Mouse (Mus musculus): ENCODE results near the gene Ptprg. TPM values are rescaled to one million over a fixed set of nuclear protein-coding genes. Genes with fewer than 3 reads are reported as not detected.
"Not testable (repeated sequence)": the region's sequence is repeated elsewhere in the genome, so short reads cannot be mapped to it uniquely, and the experiment has no call there.

Ptprg gene
- polyA plus RNA-seq, 1 experiment from 2014 or later: 30.1 TPM

DNA sequence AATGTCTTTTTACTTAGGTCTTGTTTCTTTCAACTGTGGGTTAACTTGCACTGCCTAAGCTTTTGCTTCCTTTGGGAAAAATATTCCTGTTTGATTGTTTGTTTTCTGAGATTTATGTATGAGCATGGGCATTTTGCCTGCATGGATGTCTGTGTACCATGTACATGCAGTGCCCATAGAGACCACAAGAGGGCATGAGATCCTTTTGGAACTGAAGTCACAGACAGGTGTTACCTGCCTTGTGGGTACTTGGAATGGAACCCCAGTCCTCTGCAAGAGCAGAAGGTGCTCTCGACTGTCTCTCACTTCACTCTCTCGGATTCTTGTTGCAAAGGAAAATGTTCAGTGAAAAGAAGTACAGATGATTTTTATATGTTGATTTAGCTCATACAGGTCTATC is 655.2 kb downstream of the Ptprg start:
- H3K4me3 ChIP-seq: no peak overlapping the region
- H3K9ac ChIP-seq (replicated peaks): no peak overlapping the region
- H3K9me3 ChIP-seq: no peaks in the 10 kb centered on the region
- no peaks in the 10 kb centered on the region for H3K27me3 ChIP-seq
- ATAC-seq (replicated peaks): no peak
- no peaks in the 10 kb centered on the region for H3K36me3 ChIP-seq
- no peak overlapping the region for H3K27ac ChIP-seq (replicated peaks)
- no peaks in the 10 kb centered on the region for H3K4me1 ChIP-seq
- 85% methylated on average over 2 of the region's 2 CpGs for WGBS
- H3K4me2 ChIP-seq (replicated peaks): no peak overlapping the region

DNA sequence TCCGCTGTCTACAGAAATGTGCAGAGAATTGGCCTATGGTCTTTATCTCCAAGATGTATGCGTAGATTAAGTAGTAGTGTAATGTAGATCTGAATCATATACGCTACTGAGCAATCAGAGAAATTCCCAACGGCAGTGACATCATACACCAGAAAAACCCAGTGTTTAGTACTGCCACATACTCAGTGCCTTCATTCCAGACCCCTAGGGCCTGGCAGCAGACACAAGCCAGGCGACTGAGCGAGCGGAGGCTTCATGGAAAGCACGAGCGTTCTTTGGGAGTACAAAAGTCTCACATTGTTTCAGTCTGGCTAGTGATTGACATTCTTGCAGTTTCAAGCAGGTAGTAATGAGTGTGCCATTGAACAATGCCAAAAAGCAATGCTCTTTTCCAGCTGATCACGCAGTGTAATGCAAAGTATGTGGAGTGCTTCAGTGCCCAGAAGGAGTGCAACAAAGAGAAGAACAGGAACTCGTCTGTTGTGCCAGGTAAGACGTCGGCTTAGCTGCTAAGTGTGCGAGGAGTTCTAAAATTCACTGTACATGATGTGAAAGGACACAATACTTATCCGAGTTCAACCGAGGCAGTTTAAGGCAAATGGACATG is 665.3 kb downstream of the Ptprg start:
- Histone ChIP-seq H3K4me3 (no peak overlapping the region), H3K9ac (replicated peaks) (no peak overlapping the region), H3K4me2 (replicated peaks) (no peak overlapping the region), H3K27ac (replicated peaks) (peak overlapping the region; percentile 57), H3K36me3 (no peaks in the 10 kb centered on the region), H3K27me3 (no peaks in the 10 kb centered on the region), H3K9me3 (no peaks in the 10 kb centered on the region), H3K4me1 (peaks cover 31% of the 10 kb centered on the region)
- WGBS: 44% methylated on average over 16 of the region's 16 CpGs
- ATAC-seq (replicated peaks): peak; percentile 39

DNA sequence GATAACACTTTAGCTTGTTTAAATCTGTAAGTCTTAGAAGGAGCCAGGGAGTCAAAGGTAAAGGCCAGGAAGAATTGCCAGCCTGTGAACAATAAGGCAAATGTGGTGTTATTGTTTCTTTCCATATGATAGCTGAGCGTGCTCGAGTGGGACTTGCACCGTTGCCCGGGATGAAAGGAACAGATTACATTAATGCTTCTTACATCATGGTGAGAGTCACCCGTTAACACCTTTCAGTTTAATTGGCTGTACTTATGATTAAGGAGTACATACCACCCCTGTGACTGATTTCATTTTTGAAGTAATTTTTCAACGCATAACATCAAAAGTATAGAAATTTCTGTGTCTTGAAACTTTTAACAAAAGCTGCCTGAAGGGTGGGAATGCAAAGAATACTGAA is 666.5 kb downstream of the Ptprg start:
- no peak overlapping the region for H3K9ac ChIP-seq (replicated peaks)
- H3K9me3 ChIP-seq: no peaks in the 10 kb centered on the region
- H3K4me2 ChIP-seq (replicated peaks): no peak overlapping the region
- H3K4me1 ChIP-seq: peaks cover 34% of the 10 kb centered on the region
- no peaks in the 10 kb centered on the region for H3K27me3 ChIP-seq
- ATAC-seq (replicated peaks): 0 out of 2 replicates have a peak, but pooled peaks have one; percentile 61
- H3K4me3 ChIP-seq: no peak overlapping the region
- peak overlapping the region; percentile 57 for H3K27ac ChIP-seq (replicated peaks)
- 21% methylated on average over 6 of the region's 6 CpGs for WGBS
- no peaks in the 10 kb centered on the region for H3K36me3 ChIP-seq

DNA sequence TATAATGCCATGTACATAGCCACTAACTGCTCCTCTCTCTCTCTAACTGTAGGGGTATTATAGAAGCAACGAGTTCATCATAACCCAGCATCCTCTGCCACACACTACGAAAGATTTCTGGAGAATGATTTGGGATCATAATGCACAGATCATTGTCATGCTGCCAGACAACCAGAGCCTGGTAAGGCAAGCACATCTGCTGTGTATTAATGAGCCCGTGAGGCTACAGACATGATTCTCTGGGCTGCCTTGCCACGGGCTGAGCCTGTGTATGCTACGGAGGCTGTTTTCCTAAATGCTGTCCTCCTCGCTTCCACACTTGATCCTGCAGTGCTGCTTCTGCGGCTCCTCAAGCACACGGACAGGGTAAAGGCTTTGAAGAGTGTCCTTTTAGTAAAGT is 667.2 kb downstream of the Ptprg start:
- H3K4me2 ChIP-seq (replicated peaks): no peak overlapping the region
- no peak overlapping the region for H3K4me3 ChIP-seq
- H3K36me3 ChIP-seq: no peaks in the 10 kb centered on the region
- no peaks in the 10 kb centered on the region for H3K9me3 ChIP-seq
- H3K27me3 ChIP-seq: no peaks in the 10 kb centered on the region
- peaks cover 34% of the 10 kb centered on the region for H3K4me1 ChIP-seq
- H3K9ac ChIP-seq (replicated peaks): no peak overlapping the region
- peak; percentile 83 for ATAC-seq (replicated peaks)
- H3K27ac ChIP-seq (replicated peaks): peak overlapping the region; percentile 57
- WGBS: 35% methylated on average over 8 of the region's 8 CpGs

DNA sequence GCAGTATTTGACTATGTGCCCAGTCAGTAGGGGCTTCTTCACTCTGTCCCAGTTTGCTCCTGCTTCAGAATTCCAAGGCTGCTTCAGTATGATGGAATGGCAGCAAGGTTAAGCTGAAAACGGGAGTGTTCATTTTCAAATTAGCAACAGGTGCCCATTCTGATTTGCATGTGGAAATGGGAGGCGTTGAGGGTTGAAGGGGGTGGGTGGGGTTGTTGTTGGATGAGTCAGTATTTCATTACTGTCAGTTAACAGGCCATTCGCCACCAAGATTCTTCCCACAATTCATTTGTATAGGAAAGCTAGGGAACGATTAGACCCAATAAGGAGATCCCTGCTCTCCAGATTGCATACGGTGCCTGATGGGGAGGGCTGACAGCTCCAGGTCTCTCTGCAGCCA is 668.2 kb downstream of the Ptprg start:
- Histone ChIP-seq H3K4me1 (peaks cover 34% of the 10 kb centered on the region), H3K9ac (replicated peaks) (no peak overlapping the region), H3K27me3 (no peaks in the 10 kb centered on the region), H3K27ac (replicated peaks) (no peak overlapping the region), H3K36me3 (peaks cover 7% of the 10 kb centered on the region), H3K4me2 (replicated peaks) (no peak overlapping the region), H3K9me3 (no peaks in the 10 kb centered on the region), H3K4me3 (no peak overlapping the region)
- ATAC-seq (replicated peaks): no peak
- 41% methylated on average over 5 of the region's 5 CpGs for WGBS

DNA sequence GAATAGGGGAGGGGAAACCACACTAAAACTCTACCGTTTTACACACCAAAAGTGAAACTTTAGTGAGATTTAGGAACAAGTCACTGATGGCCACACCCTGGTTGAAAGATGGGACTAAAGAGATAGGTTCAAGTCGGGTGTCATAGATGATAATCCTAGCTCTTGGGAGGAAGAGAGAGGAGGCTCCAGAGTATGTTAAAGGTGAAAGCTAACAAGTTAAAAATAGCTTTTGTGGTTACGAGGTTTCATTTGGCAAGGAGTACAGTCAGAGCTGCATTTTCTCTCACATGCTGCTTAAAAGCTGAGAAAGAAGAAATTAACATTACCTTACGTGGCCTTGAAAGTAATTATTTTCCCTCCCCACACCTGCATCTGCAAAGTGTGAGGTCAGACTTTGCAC is 690.4 kb downstream of the Ptprg start:
- H3K9ac ChIP-seq (replicated peaks): no peak overlapping the region
- no peak for ATAC-seq (replicated peaks)
- 79% methylated on average over 4 of the region's 4 CpGs for WGBS
- H3K4me1 ChIP-seq: 0 out of 2 replicates have a peak, but pooled peaks cover 2% of the 10 kb centered on the region
- no peaks in the 10 kb centered on the region for H3K27me3 ChIP-seq
- H3K9me3 ChIP-seq: no peaks in the 10 kb centered on the region
- H3K4me3 ChIP-seq: no peak overlapping the region
- H3K27ac ChIP-seq (replicated peaks): no peak overlapping the region
- no peak overlapping the region for H3K4me2 ChIP-seq (replicated peaks)
- H3K36me3 ChIP-seq: 0 out of 2 replicates have a peak, but pooled peaks cover 2% of the 10 kb centered on the region

DNA sequence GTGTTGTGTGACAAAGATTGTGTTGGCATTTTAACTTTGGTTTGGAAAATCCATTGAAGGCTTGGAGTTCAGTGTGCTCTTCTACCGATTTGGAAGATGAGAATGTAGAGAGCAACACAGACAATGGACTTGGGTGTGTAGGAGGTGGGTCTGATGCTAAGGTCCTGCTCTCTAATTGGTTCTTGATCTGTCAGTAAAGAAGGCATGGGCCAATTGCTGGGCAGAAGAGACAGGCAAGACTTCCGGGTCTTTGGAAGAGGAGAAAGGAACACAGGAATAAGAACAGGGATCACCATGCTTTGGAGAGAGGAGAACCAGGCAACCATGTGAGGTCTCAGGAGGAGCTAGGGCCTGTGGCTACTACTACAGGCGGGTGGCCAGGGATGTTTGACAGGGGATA is 722.7 kb downstream of the Ptprg start:
- ATAC-seq (replicated peaks): no peak
- no peaks in the 10 kb centered on the region for H3K9me3 ChIP-seq
- no peak overlapping the region for H3K4me3 ChIP-seq
- H3K36me3 ChIP-seq: no peaks in the 10 kb centered on the region
- H3K27ac ChIP-seq (replicated peaks): no peak overlapping the region
- 68% methylated on average over 3 of the region's 3 CpGs for WGBS
- no peaks in the 10 kb centered on the region for H3K27me3 ChIP-seq
- H3K4me2 ChIP-seq (replicated peaks): no peak overlapping the region
- no peaks in the 10 kb centered on the region for H3K4me1 ChIP-seq
- no peak overlapping the region for H3K9ac ChIP-seq (replicated peaks)

DNA sequence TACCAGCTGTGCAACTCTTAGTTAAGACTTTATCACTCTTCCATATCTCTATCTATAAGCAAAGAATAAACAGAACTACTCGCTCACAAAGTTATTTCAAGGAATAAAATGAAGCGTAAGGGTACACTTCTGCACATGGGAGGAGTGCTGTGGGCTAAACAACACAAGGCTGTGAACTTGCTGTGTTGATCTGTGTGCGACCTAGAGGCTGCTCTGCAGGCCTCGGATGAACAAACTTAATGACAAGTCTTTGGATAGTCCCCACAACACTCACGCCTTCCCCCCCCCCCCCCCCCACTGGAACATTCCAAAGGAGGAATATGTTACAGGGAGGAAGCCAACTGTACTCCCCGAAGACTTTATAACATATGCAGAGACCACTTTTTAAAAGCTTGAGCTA is 730.3 kb downstream of the Ptprg start, which contains the start of gene Gm49355:
Gene Gm49355 (plus strand): TSS at position 336 of the 400 bp plus-strand sequence.
- H3K36me3 ChIP-seq: no peaks in the 10 kb centered on the region
- peak within 1 kb of the TSS; percentile 84 for H3K27ac ChIP-seq (replicated peaks)
- 0 out of 2 replicates have a peak, but pooled peaks cover 2% of the 10 kb centered on the region for H3K27me3 ChIP-seq
- peak within 1 kb of the TSS; percentile 80 for H3K9ac ChIP-seq (replicated peaks)
- 82% methylated on average over 6 of the region's 6 CpGs for WGBS
- peak within 1 kb of the TSS; percentile 65 for H3K4me2 ChIP-seq (replicated peaks)
- H3K9me3 ChIP-seq: no peaks in the 10 kb centered on the region
- peaks cover 3% of the 10 kb centered on the region; the same call in 1 of the 2 replicates for H3K4me1 ChIP-seq
- peak; percentile 36; the same call in 1 of the 2 replicates for ATAC-seq (replicated peaks)
- peak within 1 kb of the TSS; percentile 77 for H3K4me3 ChIP-seq

DNA sequence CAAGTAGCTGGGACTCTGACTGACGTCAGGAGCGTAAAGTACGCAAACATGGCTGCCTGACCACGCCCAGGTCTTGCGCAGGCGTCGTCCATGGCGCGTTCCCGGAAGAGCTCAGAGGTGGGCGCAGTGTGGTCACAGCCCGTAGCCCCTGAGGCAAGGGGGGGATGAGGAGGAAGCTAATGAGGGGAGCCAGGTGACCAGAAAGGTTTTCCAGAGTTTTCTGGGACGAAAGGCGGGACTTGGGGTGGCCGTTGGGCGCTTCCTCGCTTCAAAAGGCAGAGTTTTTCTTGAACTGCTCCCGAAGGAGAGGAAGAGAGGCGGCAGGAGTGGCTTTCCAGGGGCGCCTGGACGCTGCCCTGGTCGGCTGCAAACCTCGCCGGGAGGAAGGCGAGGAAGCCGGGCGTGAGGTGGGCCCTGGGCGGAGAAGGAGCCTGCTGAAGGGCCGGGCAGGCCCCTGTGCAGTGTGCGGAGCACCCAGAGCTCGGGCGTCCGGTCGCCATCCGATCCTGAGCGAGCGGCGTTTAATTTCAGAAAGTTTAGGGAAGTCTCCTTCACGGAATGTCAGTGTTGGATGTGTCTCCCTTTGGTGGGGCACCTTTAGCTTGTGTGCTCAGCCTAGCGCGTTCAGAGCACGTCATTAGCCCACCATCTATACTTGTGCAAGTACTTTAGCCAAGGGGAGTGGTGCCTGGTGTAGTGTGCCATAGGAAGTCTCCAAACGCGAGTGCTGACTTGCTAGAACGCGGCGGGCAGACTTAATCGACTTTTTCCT is 731.0 kb downstream of the Ptprg start, which contains the start of gene 3830406C13Rik:
Gene 3830406C13Rik (plus strand): TSS at position 33 of the 772 bp plus-strand sequence.
- H3K4me3 ChIP-seq: peak within 1 kb of the TSS; percentile 77
- H3K27me3 ChIP-seq: 0 out of 2 replicates have a peak, but pooled peaks cover 2% of the 10 kb centered on the region
- H3K9ac ChIP-seq (replicated peaks): peak within 1 kb of the TSS; percentile 80
- peak within 1 kb of the TSS; percentile 84 for H3K27ac ChIP-seq (replicated peaks)
- H3K36me3 ChIP-seq: no peaks in the 10 kb centered on the region
- peak; percentile 99 for ATAC-seq (replicated peaks)
- no peaks in the 10 kb centered on the region for H3K9me3 ChIP-seq
- whole genome bisulfite sequencing: under 1% methylated on average over 48 of the region's 48 CpGs
- H3K4me2 ChIP-seq (replicated peaks): peak within 1 kb of the TSS; percentile 65
- H3K4me1 ChIP-seq: peaks cover 3% of the 10 kb centered on the region; the same call in 1 of the 2 replicates

DNA sequence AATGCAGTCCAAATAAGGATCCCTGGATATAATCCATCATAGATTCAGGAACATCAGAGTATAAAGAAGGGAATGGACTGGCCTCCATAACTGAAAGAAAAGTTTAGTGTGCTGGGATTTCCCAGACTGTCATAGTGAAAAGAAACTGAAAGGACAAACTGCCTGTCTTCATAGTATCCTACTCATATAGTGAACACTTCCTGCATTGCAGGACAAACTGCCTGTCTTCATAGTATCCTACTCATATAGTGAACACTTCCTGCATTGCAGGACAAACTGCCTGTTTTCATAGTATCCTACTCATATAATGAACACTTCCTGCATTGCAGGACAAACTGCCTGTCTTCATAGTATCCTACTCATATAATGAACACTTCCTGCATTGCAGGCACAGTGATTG is 736.4 kb downstream of the Ptprg start:
- not testable (repeated sequence) for H3K4me3 ChIP-seq; H3K9ac ChIP-seq (replicated peaks); H3K36me3 ChIP-seq; H3K27ac ChIP-seq (replicated peaks); H3K4me2 ChIP-seq (replicated peaks); ATAC-seq (replicated peaks); H3K27me3 ChIP-seq; H3K4me1 ChIP-seq; H3K9me3 ChIP-seq
